Mouse (Mus musculus): ENCODE data around the gene Tpra1. TPM values are rescaled to one million over a fixed set of nuclear protein-coding genes. Genes with fewer than 3 reads are reported as not detected.

Gene Tpra1
- polyA plus RNA-seq, 1 experiment from 2014 or later = 92.3 TPM

GRCm38 (mm10) chr6:88899628-88900027, 2.4 kb upstream of the Tpra1 start:
- no peak overlapping the region for H3K4me2 ChIP-seq (ENCODE audit: low read length)
- H3K4me1 ChIP-seq (ENCODE audit: control insufficient read depth, insufficient read depth, low read depth, low read length) = peaks cover 25% of the 10 kb centered on the region
- H3K4me3 ChIP-seq (ENCODE audit: low read length) = no peak overlapping the region
- no peak overlapping the region for H3K9ac ChIP-seq (ENCODE audit: low read depth, low read length)
- no peaks in the 10 kb centered on the region for H3K36me3 ChIP-seq (ENCODE audit: control insufficient read depth, insufficient read depth, low read length)
- WGBS = 93% methylated on average over 2 of the region's 2 CpGs
- no peak for ATAC-seq
- H3K27me3 ChIP-seq (replicated peaks; ENCODE audit: control insufficient read depth, insufficient read depth, low read length) = no peaks in the 10 kb centered on the region
- H3K27ac ChIP-seq (ENCODE audit: low read depth, low read length) = no peak overlapping the region
- no peaks in the 10 kb centered on the region for H3K9me3 ChIP-seq (ENCODE audit: control insufficient read depth, low read length)

- H3K27me3 ChIP-seq (replicated peaks; ENCODE audit: control insufficient read depth, insufficient read depth, low read length) = no peaks in the 10 kb centered on the region
- no peak for ATAC-seq
- H3K4me3 ChIP-seq (ENCODE audit: low read length) = peak overlapping the region; percentile 72
- 8% methylated on average over 5 of the region's 5 CpGs for WGBS
- peak overlapping the region; percentile 85 for H3K4me2 ChIP-seq (ENCODE audit: low read length)
- no peaks in the 10 kb centered on the region for H3K9me3 ChIP-seq (ENCODE audit: control insufficient read depth, low read length)
- no peaks in the 10 kb centered on the region for H3K36me3 ChIP-seq (ENCODE audit: control insufficient read depth, insufficient read depth, low read length)
- peak overlapping the region; percentile 65 for H3K9ac ChIP-seq (ENCODE audit: low read depth, low read length)
- H3K27ac ChIP-seq (ENCODE audit: low read depth, low read length) = peak overlapping the region; percentile 52; the same call in 1 of the 2 replicates
- H3K4me1 ChIP-seq (ENCODE audit: control insufficient read depth, insufficient read depth, low read depth, low read length) = peaks cover 25% of the 10 kb centered on the region
These were observed 580 bp upstream of the Tpra1 start for GRCm38 (mm10) chr6:88901471-88901870.

GRCm38 (mm10) chr6:88903708-88904107, 1.7 kb downstream of the Tpra1 start:
- 91% methylated on average over 5 of the region's 5 CpGs for WGBS
- peak overlapping the region; percentile 72; the same call in 1 of the 2 replicates for H3K4me3 ChIP-seq (ENCODE audit: low read length)

GRCm38 (mm10) chr6:88904456-88904974, 2.5 kb downstream of the Tpra1 start:
- no peak overlapping the region for H3K4me3 ChIP-seq (ENCODE audit: low read length)
- no peaks in the 10 kb centered on the region for H3K9me3 ChIP-seq (ENCODE audit: control insufficient read depth, low read length)
- peaks cover 21% of the 10 kb centered on the region for H3K4me1 ChIP-seq (ENCODE audit: control insufficient read depth, insufficient read depth, low read depth, low read length)
- no peak for ATAC-seq
- WGBS = 94% methylated on average over 4 of the region's 4 CpGs
- H3K27me3 ChIP-seq (replicated peaks; ENCODE audit: control insufficient read depth, insufficient read depth, low read length) = no peaks in the 10 kb centered on the region
- no peak overlapping the region for H3K4me2 ChIP-seq (ENCODE audit: low read length)
- H3K36me3 ChIP-seq (ENCODE audit: control insufficient read depth, insufficient read depth, low read length) = no peaks in the 10 kb centered on the region
- H3K27ac ChIP-seq (ENCODE audit: low read depth, low read length) = no peak overlapping the region
- H3K9ac ChIP-seq (ENCODE audit: low read depth, low read length) = no peak overlapping the region

More at GRCm38 (mm10) chr6:88903708-88904107, 1.7 kb downstream of the Tpra1 start:
- H3K9ac ChIP-seq (ENCODE audit: low read depth, low read length) = peak overlapping the region; percentile 77; the same call in 1 of the 2 replicates
- no peaks in the 10 kb centered on the region for H3K27me3 ChIP-seq (replicated peaks; ENCODE audit: control insufficient read depth, insufficient read depth, low read length)
- ATAC-seq = no peak
- peaks cover 21% of the 10 kb centered on the region for H3K4me1 ChIP-seq (ENCODE audit: control insufficient read depth, insufficient read depth, low read depth, low read length)
- no peak overlapping the region for H3K27ac ChIP-seq (ENCODE audit: low read depth, low read length)
- H3K9me3 ChIP-seq (ENCODE audit: control insufficient read depth, low read length) = no peaks in the 10 kb centered on the region
- H3K36me3 ChIP-seq (ENCODE audit: control insufficient read depth, insufficient read depth, low read length) = no peaks in the 10 kb centered on the region
- peak overlapping the region; percentile 85 for H3K4me2 ChIP-seq (ENCODE audit: low read length)

- peaks cover 21% of the 10 kb centered on the region for H3K4me1 ChIP-seq (ENCODE audit: control insufficient read depth, insufficient read depth, low read depth, low read length)
- no peak overlapping the region for H3K4me2 ChIP-seq (ENCODE audit: low read length)
- H3K4me3 ChIP-seq (ENCODE audit: low read length) = no peak overlapping the region
- H3K9me3 ChIP-seq (ENCODE audit: control insufficient read depth, low read length) = no peaks in the 10 kb centered on the region
- H3K27me3 ChIP-seq (replicated peaks; ENCODE audit: control insufficient read depth, insufficient read depth, low read length) = no peaks in the 10 kb centered on the region
- ATAC-seq = no peak
- WGBS = 81% methylated on average over 7 of the region's 7 CpGs
- H3K27ac ChIP-seq (ENCODE audit: low read depth, low read length) = no peak overlapping the region
- H3K36me3 ChIP-seq (ENCODE audit: control insufficient read depth, insufficient read depth, low read length) = no peaks in the 10 kb centered on the region
- H3K9ac ChIP-seq (ENCODE audit: low read depth, low read length) = no peak overlapping the region
These were observed 3.0 kb downstream of the Tpra1 start for GRCm38 (mm10) chr6:88905042-88905441.

- no peak overlapping the region for H3K4me3 ChIP-seq (ENCODE audit: low read length)
- H3K4me2 ChIP-seq (ENCODE audit: low read length) = peak overlapping the region; percentile 38
- H3K9ac ChIP-seq (ENCODE audit: low read depth, low read length) = peak overlapping the region; percentile 25; the same call in 1 of the 2 replicates
- H3K27me3 ChIP-seq (replicated peaks; ENCODE audit: control insufficient read depth, insufficient read depth, low read length) = no peaks in the 10 kb centered on the region
- WGBS = 18% methylated on average over 16 of the region's 16 CpGs
- H3K4me1 ChIP-seq (ENCODE audit: control insufficient read depth, insufficient read depth, low read depth, low read length) = peaks cover 14% of the 10 kb centered on the region
- peaks cover 4% of the 10 kb centered on the region for H3K36me3 ChIP-seq (ENCODE audit: control insufficient read depth, insufficient read depth, low read length)
- H3K27ac ChIP-seq (ENCODE audit: low read depth, low read length) = no peak overlapping the region
- 0 out of 2 replicates have a peak, but pooled peaks have one; percentile 10 for ATAC-seq
- no peaks in the 10 kb centered on the region for H3K9me3 ChIP-seq (ENCODE audit: control insufficient read depth, low read length)
These were observed 4.5 kb downstream of the Tpra1 start for GRCm38 (mm10) chr6:88906369-88907108.

GRCm38 (mm10) chr6:88909151-88909550, 7.1 kb downstream of the Tpra1 start:
- Histone ChIP-seq H3K27me3 (replicated peaks; ENCODE audit: control insufficient read depth, insufficient read depth, low read length) (no peaks in the 10 kb centered on the region), H3K9me3 (ENCODE audit: control insufficient read depth, low read length) (no peaks in the 10 kb centered on the region), H3K4me3 (ENCODE audit: low read length) (no peak overlapping the region), H3K4me1 (ENCODE audit: control insufficient read depth, insufficient read depth, low read depth, low read length) (peaks cover under 1% of the 10 kb centered on the region), H3K36me3 (ENCODE audit: control insufficient read depth, insufficient read depth, low read length) (peaks cover 5% of the 10 kb centered on the region), H3K27ac (ENCODE audit: low read depth, low read length) (no peak overlapping the region), H3K4me2 (ENCODE audit: low read length) (no peak overlapping the region), H3K9ac (ENCODE audit: low read depth, low read length) (no peak overlapping the region)
- WGBS = 91% methylated on average over 6 of the region's 6 CpGs
- ATAC-seq = no peak

GRCm38 (mm10) chr6:88913022-88913421, 11.0 kb downstream of the Tpra1 start:
- Histone ChIP-seq H3K4me1 (ENCODE audit: control insufficient read depth, insufficient read depth, low read depth, low read length) (peaks cover 3% of the 10 kb centered on the region; the same call in 1 of the 2 replicates), H3K9me3 (ENCODE audit: control insufficient read depth, low read length) (no peaks in the 10 kb centered on the region), H3K9ac (ENCODE audit: low read depth, low read length) (no peak overlapping the region), H3K36me3 (ENCODE audit: control insufficient read depth, insufficient read depth, low read length) (peaks cover 5% of the 10 kb centered on the region), H3K4me3 (ENCODE audit: low read length) (no peak overlapping the region), H3K27ac (ENCODE audit: low read depth, low read length) (no peak overlapping the region), H3K4me2 (ENCODE audit: low read length) (no peak overlapping the region), H3K27me3 (replicated peaks; ENCODE audit: control insufficient read depth, insufficient read depth, low read length) (no peaks in the 10 kb centered on the region)
- ATAC-seq = no peak
- 80% methylated on average over 4 of the region's 4 CpGs for WGBS

GRCm38 (mm10) chr6:88913440-88913839, 11.4 kb downstream of the Tpra1 start:
- peaks cover 5% of the 10 kb centered on the region for H3K36me3 ChIP-seq (ENCODE audit: control insufficient read depth, insufficient read depth, low read length)
- H3K4me2 ChIP-seq (ENCODE audit: low read length) = no peak overlapping the region
- H3K4me3 ChIP-seq (ENCODE audit: low read length) = no peak overlapping the region
- ATAC-seq = no peak
- no peaks in the 10 kb centered on the region for H3K9me3 ChIP-seq (ENCODE audit: control insufficient read depth, low read length)
- H3K4me1 ChIP-seq (ENCODE audit: control insufficient read depth, insufficient read depth, low read depth, low read length) = peaks cover 3% of the 10 kb centered on the region; the same call in 1 of the 2 replicates
- H3K9ac ChIP-seq (ENCODE audit: low read depth, low read length) = no peak overlapping the region
- H3K27ac ChIP-seq (ENCODE audit: low read depth, low read length) = no peak overlapping the region
- H3K27me3 ChIP-seq (replicated peaks; ENCODE audit: control insufficient read depth, insufficient read depth, low read length) = no peaks in the 10 kb centered on the region

Data from hindbrain, embryonic 16.5 days (tissue).